Mouse (Mus musculus) myocyte (in vitro differentiated cells): ENCODE results near the gene Zfp961.
"Not testable (repeated sequence)": the region's sequence is repeated elsewhere in the genome, so short reads cannot be mapped to it uniquely, and the experiment has no call there.

ENCODE experiments used
- CEBPB ChIP-seq: IDR thresholded peaks from 2 replicates; pipeline ENCODE4 v1.6.1; 2011; ENCODE audit warnings: mild to moderate bottlenecking, moderate library complexity; ENCODE audit not compliant: poor library complexity, insufficient read depth, severe bottlenecking
- E2F4 ChIP-seq: IDR thresholded peaks from one replicate; pipeline ENCODE4 v1.6.1; 2011; ENCODE audit warnings: mild to moderate bottlenecking, control low read depth, moderate library complexity; ENCODE audit not compliant: insufficient read depth
- MAX ChIP-seq: IDR thresholded peaks from one replicate; pipeline ENCODE4 v1.6.1; 2011; ENCODE audit warnings: low read depth, mild to moderate bottlenecking, control low read depth
- MYOD1 ChIP-seq, 3 experiments: IDR thresholded peaks; one replicate each; pipeline ENCODE4 v1.6.1; 2011; ENCODE audit warnings: control low read depth in 2 of 3, low read depth in 2 of 3, mild to moderate bottlenecking in 2 of 3, moderate library complexity in 1 of 3; ENCODE audit not compliant: insufficient read length in 2 of 3, control insufficient read depth in 1 of 3
- MYOG ChIP-seq, 3 experiments: IDR thresholded peaks; one replicate each; pipeline ENCODE4 v1.6.1; 2011; ENCODE audit warnings: control low read depth in 2 of 3, low read depth in 2 of 3, mild to moderate bottlenecking in 2 of 3; ENCODE audit not compliant: insufficient read length in 2 of 3, control insufficient read depth in 1 of 3, insufficient read depth in 1 of 3
- POLR2A ChIP-seq: IDR thresholded peaks from one replicate; pipeline ENCODE4 v1.6.1; 2011; ENCODE audit warnings: low read depth, mild to moderate bottlenecking, control low read depth, moderate library complexity; ENCODE audit not compliant: insufficient read length
- TCF12 ChIP-seq: IDR thresholded peaks from one replicate; pipeline ENCODE4 v1.6.1; 2011; ENCODE audit warnings: mild to moderate bottlenecking, control low read depth; ENCODE audit not compliant: poor library complexity, insufficient read depth, severe bottlenecking
- USF1 ChIP-seq: IDR thresholded peaks from one replicate; pipeline ENCODE4 v1.6.1; 2011; ENCODE audit warnings: low read depth, mild to moderate bottlenecking, control low read depth, moderate library complexity

- TF ChIP-seq POLR2A; USF1; MYOD1 (IDR thresholded peaks at IDR 0.05; ENCODE audit: control insufficient read depth in 1 of 3, insufficient read length in 2 of 3, low read depth in 2 of 3); E2F4; MAX; CEBPB; TCF12; MYOG (IDR thresholded peaks at IDR 0.05; ENCODE audit: control insufficient read depth in 1 of 3, insufficient read depth in 1 of 3, insufficient read length in 2 of 3, low read depth in 2 of 3): not testable (repeated sequence)
Observed at GRCm38 (mm10) chr8:71952961-71953700, 2.3 kb downstream of the Zfp961 start.
